Mouse (Mus musculus): Measurements from ENCODE around the gene Il27ra.

DNA sequence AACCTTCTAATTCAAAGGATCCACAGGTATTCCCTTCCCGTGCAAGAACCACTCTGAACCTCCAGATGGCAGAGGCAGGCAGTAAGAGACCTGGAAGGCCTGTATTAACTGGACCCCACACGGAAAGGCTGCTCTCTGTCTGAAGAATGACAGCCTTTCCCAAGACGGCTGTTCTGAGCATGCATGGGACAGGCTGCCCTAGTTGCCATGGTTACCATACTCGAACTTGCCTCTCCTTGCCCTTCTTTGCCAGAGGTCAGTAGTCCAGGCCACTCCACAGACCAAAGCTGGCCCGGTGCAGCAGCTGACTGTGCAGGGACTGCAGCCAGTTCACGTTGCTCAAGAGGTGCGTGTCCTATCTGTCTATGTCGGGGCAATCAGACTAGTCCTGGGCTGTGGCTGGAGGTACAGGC lies 41.4 kb upstream of the Il27ra start:
- TF ChIP-seq CTCF (IDR thresholded peaks at IDR 0.05; ENCODE audit: borderline replicate concordance, insufficient read depth, low read length), result no peak
- TF ChIP-seq POLR2A (IDR thresholded peaks at IDR 0.05; ENCODE audit: low read depth, low read length), result no peak

Measured in embryonic fibroblast, embryonic 13.5 days (primary cell).